Mouse (Mus musculus): ENCODE results near the gene Taar4. TPM values are rescaled to one million over a fixed set of nuclear protein-coding genes. Genes with fewer than 3 reads are reported as not detected.
A peak's percentile ranks its signal among the peaks of the same experiment; 100 is the strongest.

Taar4 gene
- polyA plus RNA-seq, 1 experiment from 2014 or later = not detected

DNA sequence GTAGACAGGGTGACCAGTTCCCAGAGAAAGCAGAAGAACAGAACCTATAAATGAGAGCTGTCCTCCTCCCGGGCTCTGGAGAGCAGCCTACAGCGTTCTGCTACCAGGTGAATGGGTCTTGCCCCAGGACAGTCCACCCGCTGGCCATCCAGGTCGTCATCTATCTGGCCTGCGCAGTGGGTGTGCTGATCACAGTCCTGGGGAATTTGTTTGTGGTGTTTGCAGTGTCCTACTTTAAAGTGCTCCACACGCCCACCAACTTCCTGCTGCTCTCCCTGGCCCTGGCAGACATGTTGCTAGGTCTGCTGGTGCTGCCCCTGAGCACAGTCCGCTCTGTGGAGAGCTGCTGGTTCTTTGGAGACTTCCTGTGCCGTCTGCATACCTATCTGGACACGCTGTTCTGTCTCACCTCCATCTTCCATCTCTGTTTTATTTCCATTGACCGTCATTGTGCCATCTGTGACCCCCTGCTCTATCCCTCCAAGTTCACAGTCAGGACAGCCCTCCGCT, 10.4 kb downstream of the Taar4 start, which contains the start of gene Taar5:
Gene Taar5 (plus strand): TSS at position 51 of the 510 bp plus-strand sequence.
- Histone ChIP-seq H3K36me3 (no peaks in the 10 kb centered on the region), H3K4me2 (no peak within 1 kb of the TSS), H3K27me3 (no peaks in the 10 kb centered on the region), H3K27ac (replicated peaks) (no peak within 1 kb of the TSS), H3K4me3 (no peak within 1 kb of the TSS), H3K9ac (no peak within 1 kb of the TSS), H3K4me1 (replicated peaks) (no peaks in the 10 kb centered on the region), H3K9me3 (no peaks in the 10 kb centered on the region)
- no peak for ATAC-seq (ENCODE audit: low read depth)
- WGBS = 92% methylated on average over 11 of the region's 11 CpGs

DNA sequence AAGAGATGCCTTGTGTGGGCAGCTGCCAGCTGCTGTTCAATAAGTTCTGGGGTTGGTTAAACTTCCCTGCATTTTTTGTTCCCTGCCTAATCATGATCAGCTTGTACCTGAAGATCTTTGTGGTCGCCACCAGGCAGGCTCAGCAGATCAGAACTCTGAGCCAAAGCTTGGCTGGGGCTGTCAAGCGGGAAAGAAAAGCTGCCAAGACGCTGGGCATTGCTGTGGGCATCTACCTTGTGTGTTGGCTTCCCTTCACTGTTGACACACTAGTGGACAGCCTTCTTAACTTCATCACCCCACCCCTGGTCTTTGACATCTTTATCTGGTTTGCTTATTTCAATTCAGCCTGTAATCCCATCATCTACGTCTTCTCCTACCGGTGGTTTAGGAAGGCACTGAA, 11.0 kb downstream of the Taar4 start:
- H3K4me1 ChIP-seq (replicated peaks) = no peaks in the 10 kb centered on the region
- no peaks in the 10 kb centered on the region for H3K36me3 ChIP-seq
- no peak for ATAC-seq (ENCODE audit: low read depth)
- H3K9me3 ChIP-seq = no peaks in the 10 kb centered on the region
- H3K4me2 ChIP-seq = no peak overlapping the region
- H3K27me3 ChIP-seq = no peaks in the 10 kb centered on the region
- 89% methylated on average over 5 of the region's 5 CpGs for WGBS
- H3K27ac ChIP-seq (replicated peaks) = no peak overlapping the region
- no peak overlapping the region for H3K4me3 ChIP-seq
- no peak overlapping the region for H3K9ac ChIP-seq

DNA sequence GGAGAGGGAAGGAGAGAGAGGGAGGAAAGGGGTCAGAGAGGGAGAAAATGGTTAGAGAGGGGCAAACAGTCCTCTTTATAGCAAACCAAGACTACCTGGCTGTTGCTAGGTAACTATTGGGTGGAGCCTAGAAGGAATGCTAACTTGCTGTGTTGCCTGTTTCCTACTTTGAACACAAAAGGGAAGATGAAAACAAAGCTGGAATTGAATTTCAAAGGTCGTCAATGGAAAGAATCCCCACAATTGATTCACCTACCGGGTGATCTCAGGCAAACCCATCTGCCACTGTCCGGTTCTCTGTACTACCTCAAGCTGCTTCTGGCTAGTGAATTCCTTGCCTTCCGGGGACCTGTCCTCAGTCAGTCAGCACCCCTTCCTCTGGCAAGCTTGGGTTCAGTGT, 17.7 kb downstream of the Taar4 start:
- Histone ChIP-seq H3K9ac (no peak overlapping the region), H3K4me2 (no peak overlapping the region), H3K4me1 (replicated peaks) (no peaks in the 10 kb centered on the region), H3K9me3 (no peaks in the 10 kb centered on the region), H3K36me3 (no peaks in the 10 kb centered on the region), H3K27me3 (no peaks in the 10 kb centered on the region; the same call in 1 of the 2 replicates), H3K27ac (replicated peaks) (no peak overlapping the region), H3K4me3 (no peak overlapping the region)
- 43% methylated on average over 4 of the region's 4 CpGs for WGBS
- ATAC-seq (ENCODE audit: low read depth) = no peak

DNA sequence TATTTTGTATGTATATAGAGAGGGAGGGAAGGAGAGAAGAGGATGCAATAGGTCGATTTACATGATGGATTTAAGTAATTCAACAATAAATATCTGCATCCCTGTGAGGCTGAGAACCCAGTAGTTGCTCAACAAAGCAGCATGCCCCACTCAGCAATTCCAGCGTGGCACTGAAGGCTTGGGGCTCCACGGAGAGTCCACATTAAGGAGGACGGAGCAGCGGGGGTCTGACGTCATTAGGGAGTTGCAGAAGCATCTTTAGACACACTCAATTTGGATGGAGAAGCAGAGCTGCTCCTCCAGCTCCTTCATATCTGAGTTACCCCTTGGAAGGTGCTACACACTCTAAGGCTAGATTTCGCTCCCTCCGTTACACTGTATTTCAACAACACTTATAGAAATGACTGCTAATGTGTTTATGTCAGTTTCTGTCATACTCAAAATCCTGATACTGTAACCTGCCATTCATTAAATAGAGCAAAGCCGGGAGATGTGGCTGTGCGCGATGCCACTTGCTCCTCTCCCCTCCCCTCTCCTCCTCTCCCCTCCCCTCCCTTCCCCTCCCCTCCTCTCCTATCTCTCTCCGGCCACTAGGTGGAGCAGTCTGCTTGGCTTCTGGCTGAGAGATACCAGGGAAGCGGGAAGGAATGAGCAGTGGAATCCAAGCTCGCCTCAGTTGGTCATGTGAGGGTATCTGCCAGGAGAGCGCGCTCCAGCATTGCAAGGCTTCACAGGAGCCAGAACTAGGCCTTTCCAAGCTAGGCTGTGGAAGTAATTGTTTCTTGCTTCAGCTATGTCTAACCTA, 18.8 kb downstream of the Taar4 start:
- no peak overlapping the region for H3K4me3 ChIP-seq
- H3K4me2 ChIP-seq = no peak overlapping the region
- peak; percentile 75; the same call in 1 of the 2 replicates for ATAC-seq (ENCODE audit: low read depth)
- no peaks in the 10 kb centered on the region for H3K9me3 ChIP-seq
- 44% methylated on average over 16 of the region's 16 CpGs for WGBS
- no peaks in the 10 kb centered on the region for H3K4me1 ChIP-seq (replicated peaks)
- no peak overlapping the region for H3K27ac ChIP-seq (replicated peaks)
- no peak overlapping the region for H3K9ac ChIP-seq
- H3K36me3 ChIP-seq = no peaks in the 10 kb centered on the region
- no peaks in the 10 kb centered on the region; the same call in 1 of the 2 replicates for H3K27me3 ChIP-seq

DNA sequence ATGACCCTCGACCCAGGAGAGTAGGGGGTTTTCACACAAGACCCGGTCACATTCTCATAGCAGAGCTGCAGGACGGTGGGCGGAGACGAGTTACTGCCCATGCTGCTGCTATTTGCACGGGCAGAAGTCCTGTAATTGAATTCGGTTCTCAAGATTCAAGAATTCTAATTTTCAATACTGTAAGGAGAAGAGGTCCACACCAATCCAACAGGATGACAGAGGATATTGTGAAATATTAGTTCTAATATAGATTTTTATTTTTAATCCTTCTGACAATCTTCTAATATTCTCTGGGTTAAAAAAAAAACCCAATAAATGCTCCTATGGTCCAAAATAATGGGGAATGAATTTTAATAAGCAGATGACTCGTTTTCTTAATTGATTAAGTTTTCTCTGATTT, 25.3 kb downstream of the Taar4 start, which contains the start of gene Taar6:
Gene Taar6 (minus strand): TSS at position 101 of the 400 bp plus-strand sequence.
- H3K4me2 ChIP-seq = no peak within 1 kb of the TSS
- no peak within 1 kb of the TSS for H3K27ac ChIP-seq (replicated peaks)
- no peaks in the 10 kb centered on the region for H3K27me3 ChIP-seq
- H3K4me3 ChIP-seq = no peak within 1 kb of the TSS
- no peaks in the 10 kb centered on the region for H3K9me3 ChIP-seq
- no peak within 1 kb of the TSS for H3K9ac ChIP-seq
- ATAC-seq (ENCODE audit: low read depth) = no peak
- WGBS = 75% methylated on average over 8 of the region's 8 CpGs
- no peaks in the 10 kb centered on the region for H3K4me1 ChIP-seq (replicated peaks)
- no peaks in the 10 kb centered on the region for H3K36me3 ChIP-seq

DNA sequence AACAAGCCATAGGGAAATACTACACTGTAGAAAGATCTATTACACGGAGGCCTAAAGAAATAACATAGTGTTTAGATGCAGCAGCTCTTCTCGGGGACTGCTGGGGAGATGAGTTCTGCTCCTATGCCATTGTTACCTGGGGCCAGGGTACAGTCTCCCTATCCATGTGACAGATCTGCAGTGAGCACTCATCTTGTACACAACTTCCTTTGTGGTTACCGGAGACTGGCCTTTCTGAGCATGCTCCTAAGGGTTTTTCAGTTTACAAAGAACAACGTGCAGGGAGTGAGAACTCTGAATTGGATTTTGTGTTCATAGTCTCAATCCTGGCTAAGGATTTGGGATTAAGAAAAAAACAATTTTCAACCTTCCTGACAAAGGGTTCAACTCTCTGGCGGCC, 26.1 kb downstream of the Taar4 start:
- H3K4me1 ChIP-seq (replicated peaks) = no peaks in the 10 kb centered on the region
- H3K9ac ChIP-seq = no peak overlapping the region
- WGBS = 80% methylated on average over 5 of the region's 5 CpGs
- H3K27ac ChIP-seq (replicated peaks) = no peak overlapping the region
- no peak for ATAC-seq (ENCODE audit: low read depth)
- H3K36me3 ChIP-seq = no peaks in the 10 kb centered on the region
- H3K27me3 ChIP-seq = no peaks in the 10 kb centered on the region
- H3K4me2 ChIP-seq = no peak overlapping the region
- no peaks in the 10 kb centered on the region for H3K9me3 ChIP-seq
- H3K4me3 ChIP-seq = no peak overlapping the region

DNA sequence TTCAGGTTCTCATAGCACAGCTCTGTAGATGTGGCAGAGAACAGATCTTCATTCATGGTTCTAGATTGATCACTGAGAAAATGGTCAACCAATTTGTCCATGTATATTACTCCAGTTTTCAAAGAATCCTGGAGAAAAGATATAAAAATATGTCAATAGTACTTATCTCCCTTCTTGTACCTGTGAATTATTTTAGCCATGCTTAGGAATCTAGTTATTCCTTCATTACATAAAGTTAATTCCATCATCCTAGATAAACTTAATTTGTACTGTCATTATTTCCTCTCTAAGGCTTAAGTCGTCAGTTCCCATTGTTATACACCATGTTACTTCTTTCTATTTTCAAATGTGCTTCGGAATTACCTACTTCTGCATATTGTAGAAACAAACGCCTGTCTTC, 33.1 kb downstream of the Taar4 start, which contains the start of gene Taar7a:
Gene Taar7a (minus strand): TSS at position 101 of the 400 bp plus-strand sequence.
- H3K9me3 ChIP-seq = no peaks in the 10 kb centered on the region
- WGBS = 91% methylated on average over 3 of the region's 3 CpGs
- no peak for ATAC-seq (ENCODE audit: low read depth)
- H3K36me3 ChIP-seq = no peaks in the 10 kb centered on the region
- H3K4me3 ChIP-seq = no peak within 1 kb of the TSS
- no peaks in the 10 kb centered on the region for H3K4me1 ChIP-seq (replicated peaks)
- H3K4me2 ChIP-seq = no peak within 1 kb of the TSS
- no peaks in the 10 kb centered on the region for H3K27me3 ChIP-seq
- no peak within 1 kb of the TSS for H3K27ac ChIP-seq (replicated peaks)
- H3K9ac ChIP-seq = no peak within 1 kb of the TSS

DNA sequence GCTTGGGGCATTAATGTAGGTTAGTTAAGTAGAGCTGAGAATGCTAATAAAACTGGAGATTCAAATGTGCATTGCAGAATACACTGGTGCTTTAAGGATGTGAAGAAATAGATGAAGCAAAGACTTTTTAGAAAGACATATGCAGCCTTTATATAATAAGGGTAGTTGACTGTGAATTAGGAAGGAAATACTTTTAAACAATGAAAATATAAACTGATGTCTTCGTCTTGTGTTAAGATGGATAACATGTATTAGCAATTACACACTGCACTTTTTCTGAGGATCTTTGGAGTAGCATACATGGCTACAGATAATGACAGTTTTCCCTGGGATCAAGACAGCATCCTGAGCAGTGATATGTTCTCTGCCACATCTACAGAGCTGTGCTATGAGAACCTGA, 39.3 kb downstream of the Taar4 start, which contains the start of gene Taar7b:
Gene Taar7b (plus strand): TSS at position 301 of the 400 bp plus-strand sequence.
- Histone ChIP-seq H3K4me1 (replicated peaks) (no peaks in the 10 kb centered on the region), H3K36me3 (no peaks in the 10 kb centered on the region), H3K9me3 (no peaks in the 10 kb centered on the region), H3K9ac (no peak within 1 kb of the TSS), H3K4me3 (no peak within 1 kb of the TSS), H3K27ac (replicated peaks) (no peak within 1 kb of the TSS), H3K27me3 (no peaks in the 10 kb centered on the region), H3K4me2 (no peak within 1 kb of the TSS)
- 77% methylated on average over 1 of the region's 1 CpGs for WGBS
- ATAC-seq (ENCODE audit: low read depth) = no peak

DNA sequence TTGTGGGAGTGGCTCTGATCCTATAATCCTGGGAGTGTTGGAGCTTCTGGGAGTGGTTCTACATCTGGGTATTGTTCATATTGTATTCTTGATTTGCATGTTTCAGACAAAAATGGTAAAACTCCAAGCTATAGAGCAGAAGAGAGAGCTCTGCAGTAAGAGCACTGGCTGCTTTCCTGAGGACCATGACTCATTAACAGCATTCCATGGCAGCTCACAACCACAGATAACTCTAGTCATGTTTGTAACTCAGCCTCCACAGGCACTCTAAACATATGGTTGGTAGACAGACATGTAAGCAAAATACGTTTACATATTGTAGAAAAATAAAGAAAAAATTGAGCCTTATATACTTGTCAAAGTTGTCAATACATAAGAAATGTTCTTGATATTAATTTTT, 46.1 kb downstream of the Taar4 start:
- ATAC-seq (ENCODE audit: low read depth) = no peak
- H3K27ac ChIP-seq (replicated peaks) = no peak overlapping the region

DNA sequence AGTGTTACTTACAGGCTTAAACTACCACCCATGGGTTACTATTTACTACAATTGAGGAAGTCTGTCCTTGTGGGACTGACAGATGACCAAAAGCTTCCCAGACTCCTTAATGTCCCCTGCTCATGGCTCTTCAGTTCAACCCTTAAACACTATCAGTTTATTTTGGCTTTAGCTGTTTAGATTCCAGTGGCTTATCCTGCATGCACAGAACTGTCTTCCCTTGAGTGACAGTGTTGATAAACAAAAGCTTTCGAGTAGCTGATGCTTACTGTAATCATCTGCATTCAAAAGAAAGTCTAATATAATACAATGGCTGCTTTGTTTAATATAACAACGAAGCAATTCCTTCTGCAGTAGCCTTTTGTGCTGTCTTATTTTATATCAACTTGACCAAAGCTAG, 46.7 kb downstream of the Taar4 start:
- Histone ChIP-seq H3K4me3 (no peak overlapping the region), H3K9ac (no peak overlapping the region), H3K4me2 (no peak overlapping the region), H3K4me1 (replicated peaks) (no peaks in the 10 kb centered on the region), H3K9me3 (no peaks in the 10 kb centered on the region), H3K36me3 (no peaks in the 10 kb centered on the region), H3K27me3 (no peaks in the 10 kb centered on the region), H3K27ac (replicated peaks) (no peak overlapping the region)
- WGBS = 59% methylated on average over 2 of the region's 2 CpGs
- ATAC-seq (ENCODE audit: low read depth) = no peak

More for the DNA sequence above, 46.1 kb downstream of the Taar4 start:
- H3K4me1 ChIP-seq (replicated peaks) = no peaks in the 10 kb centered on the region
- no peak overlapping the region for H3K9ac ChIP-seq
- H3K27me3 ChIP-seq = no peaks in the 10 kb centered on the region
- no peaks in the 10 kb centered on the region for H3K9me3 ChIP-seq
- no peak overlapping the region for H3K4me3 ChIP-seq
- H3K36me3 ChIP-seq = no peaks in the 10 kb centered on the region
- 78% methylated on average over 1 of the region's 1 CpGs for WGBS
- H3K4me2 ChIP-seq = no peak overlapping the region

DNA sequence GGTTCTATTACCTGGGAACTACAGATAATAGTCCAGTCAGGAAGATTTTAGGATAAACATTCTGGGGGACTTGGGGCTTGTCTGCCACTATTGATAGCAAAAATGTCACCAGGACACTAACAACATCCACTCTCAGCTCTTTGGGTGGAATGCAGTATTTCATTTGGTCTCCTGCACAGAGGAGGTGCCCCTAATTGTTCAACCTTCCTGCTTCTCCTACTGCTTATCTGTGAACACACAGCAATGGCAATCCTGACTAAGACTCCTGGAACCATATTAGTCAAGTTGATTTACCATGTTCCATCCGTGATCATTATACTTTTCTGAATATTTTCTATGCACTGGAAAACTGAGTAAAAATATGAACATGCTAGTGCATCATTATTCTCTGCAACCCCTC, 47.8 kb downstream of the Taar4 start:
- no peak overlapping the region for H3K4me2 ChIP-seq
- no peaks in the 10 kb centered on the region for H3K36me3 ChIP-seq
- H3K27me3 ChIP-seq = no peaks in the 10 kb centered on the region
- H3K4me3 ChIP-seq = no peak overlapping the region
- 81% methylated on average over 1 of the region's 1 CpGs for WGBS
- no peaks in the 10 kb centered on the region for H3K9me3 ChIP-seq
- no peak overlapping the region for H3K9ac ChIP-seq
- no peaks in the 10 kb centered on the region for H3K4me1 ChIP-seq (replicated peaks)
- ATAC-seq (ENCODE audit: low read depth) = no peak
- no peak overlapping the region for H3K27ac ChIP-seq (replicated peaks)
